Mouse (Mus musculus) ovary, postnatal 14 days (tissue): ENCODE measurements around the gene Clybl.

Experiments used
- DNase-seq: peaks from one replicate; pipeline ENCODE4 v3.0.0; 2022; ENCODE audit warnings: low spot score

Gene Clybl

GRCm38 (mm10) chr14:122386281-122387130, 205.0 kb downstream of the Clybl start:
- no peak for DNase-seq

GRCm38 (mm10) chr14:122387781-122388180, 206.3 kb downstream of the Clybl start:
- DNase-seq = no peak

- no peak for DNase-seq
Measured at GRCm38 (mm10) chr14:122388431-122389031, 207.0 kb downstream of the Clybl start.

GRCm38 (mm10) chr14:122389684-122390370, 208.3 kb downstream of the Clybl start:
- no peak for DNase-seq

- no peak for DNase-seq
Measured at GRCm38 (mm10) chr14:122390935-122391334, 209.4 kb downstream of the Clybl start.

GRCm38 (mm10) chr14:122393119-122393518, 211.6 kb downstream of the Clybl start:
- DNase-seq = no peak

- no peak for DNase-seq
Measured at GRCm38 (mm10) chr14:122398676-122399075, 217.2 kb downstream of the Clybl start.

- no peak for DNase-seq
Measured at GRCm38 (mm10) chr14:122399906-122400305, 218.4 kb downstream of the Clybl start.

- DNase-seq = no peak
Measured at GRCm38 (mm10) chr14:122401886-122402285, 220.4 kb downstream of the Clybl start.

- DNase-seq = no peak
Measured at GRCm38 (mm10) chr14:122402716-122403258, 221.3 kb downstream of the Clybl start.

- no peak for DNase-seq
Measured at GRCm38 (mm10) chr14:122403422-122403940, 222.0 kb downstream of the Clybl start.

GRCm38 (mm10) chr14:122404596-122405154, 223.2 kb downstream of the Clybl start:
- DNase-seq = no peak

- no peak for DNase-seq
Measured at GRCm38 (mm10) chr14:122405236-122405635, 223.7 kb downstream of the Clybl start.

GRCm38 (mm10) chr14:122405897-122406540, 224.5 kb downstream of the Clybl start:
- no peak for DNase-seq

GRCm38 (mm10) chr14:122406541-122407219, 225.2 kb downstream of the Clybl start:
- DNase-seq = no peak

GRCm38 (mm10) chr14:122412841-122413541, 231.5 kb downstream of the Clybl start:
- DNase-seq = no peak

GRCm38 (mm10) chr14:122413542-122413928, 232.0 kb downstream of the Clybl start:
- no peak for DNase-seq

GRCm38 (mm10) chr14:122414786-122415185, 233.3 kb downstream of the Clybl start:
- DNase-seq = no peak

GRCm38 (mm10) chr14:122416166-122416771, 234.8 kb downstream of the Clybl start:
- DNase-seq = no peak

GRCm38 (mm10) chr14:122424441-122424840, 242.9 kb downstream of the Clybl start:
- DNase-seq = no peak
